Mouse (Mus musculus) ES-Bruce4 (cell line): Measurements from ENCODE around the gene Capzb. TPM values are rescaled to one million over a fixed set of nuclear protein-coding genes. Genes with fewer than 3 reads are reported as not detected.

Experiments used
- H3K27ac ChIP-seq: 2 replicates; pipeline ENCODE4 v1.5.1; 2012; ENCODE audit warnings: low read length, inconsistent platforms; ENCODE audit not compliant: insufficient read depth
- H3K27me3 ChIP-seq: 2 replicates; pipeline ENCODE4 v1.6.1; 2012; ENCODE audit warnings: mild to moderate bottlenecking, low read length, inconsistent platforms; ENCODE audit not compliant: control insufficient read depth, poor library complexity, insufficient read depth, severe bottlenecking
- H3K36me3 ChIP-seq: 2 replicates; pipeline ENCODE4 v1.6.1; 2012; ENCODE audit warnings: inconsistent platforms, mild to moderate bottlenecking, low read length, moderate library complexity; ENCODE audit not compliant: control insufficient read depth, poor library complexity, insufficient read depth, severe bottlenecking
- H3K4me1 ChIP-seq: one replicate; pipeline ENCODE4 v1.8.1; 2011; ENCODE audit warnings: low read length; ENCODE audit not compliant: control insufficient read depth, insufficient read depth
- H3K4me3 ChIP-seq: 2 replicates; pipeline ENCODE4 v1.5.1; 2011; ENCODE audit warnings: low read depth, mild to moderate bottlenecking, low read length
- H3K9ac ChIP-seq: 2 replicates; pipeline ENCODE4 v1.6.1; 2012; ENCODE audit warnings: low read depth, mild to moderate bottlenecking, inconsistent platforms; ENCODE audit not compliant: poor library complexity, severe bottlenecking
- H3K9me3 ChIP-seq: replicated peaks from 2 replicates; pipeline ENCODE4 v1.6.1; 2012; ENCODE audit warnings: mild to moderate bottlenecking, low read length, inconsistent platforms; ENCODE audit not compliant: control insufficient read depth, poor library complexity, insufficient read depth, severe bottlenecking
- CTCF ChIP-seq: IDR thresholded peaks from one replicate; pipeline ENCODE4 v1.8.1; 2011; ENCODE audit warnings: low read depth, low read length
- EP300 ChIP-seq: IDR thresholded peaks from 2 replicates; pipeline ENCODE4 v1.6.1; 2011; ENCODE audit warnings: low read depth, low read length; ENCODE audit not compliant: insufficient read depth
- POLR2A ChIP-seq: IDR thresholded peaks from one replicate; pipeline ENCODE4 v1.8.1; 2011; ENCODE audit warnings: low read length; ENCODE audit not compliant: insufficient read depth
- polyA plus RNA-seq: library from polyadenylated mRNA; stranded (reverse); fragments of >200 nt; gene quantifications from 2 replicates; pipeline ENCODE4 v1.2.4, GENCODE M21; 2011; ENCODE audit warnings: low read depth; ENCODE audit not compliant: missing spikeins, insufficient read depth, insufficient read length

Capzb gene
- polyA plus RNA-seq, 1 experiment: 299 TPM

DNA sequence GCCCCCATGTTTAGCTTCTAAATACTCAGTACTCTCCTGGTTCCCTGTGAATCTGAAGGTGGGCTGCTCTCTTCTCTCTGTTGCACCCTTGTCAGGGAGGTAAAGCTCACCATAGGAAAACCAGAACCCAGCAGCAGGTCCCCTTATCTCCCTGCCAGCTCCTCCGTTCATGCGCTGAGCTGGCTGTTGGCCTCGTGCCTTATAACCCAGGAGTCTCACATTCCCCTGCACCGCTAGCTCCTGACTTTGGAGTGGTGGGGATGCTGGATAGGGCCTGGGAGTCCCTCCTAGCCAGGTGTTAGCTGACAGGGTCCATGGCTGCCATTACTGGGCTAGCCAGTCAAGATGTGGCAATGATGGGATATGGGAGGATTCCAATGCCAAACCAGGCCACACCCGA, 93.5 kb downstream of the Capzb start:
- Histone ChIP-seq H3K4me1 (no peaks in the 10 kb centered on the region), H3K36me3 (peaks cover 13% of the 10 kb centered on the region; the same call in 1 of the 2 replicates), H3K9me3 (no peaks in the 10 kb centered on the region), H3K9ac (no peak overlapping the region), H3K4me3 (no peak overlapping the region), H3K27me3 (no peaks in the 10 kb centered on the region), H3K27ac (no peak overlapping the region)
- TF ChIP-seq POLR2A: no peak
- TF ChIP-seq CTCF: no peak
- TF ChIP-seq EP300: no peak

- no peak for TF ChIP-seq EP300
- TF ChIP-seq CTCF: peak; percentile 97
- no peak for TF ChIP-seq POLR2A
- 0 out of 2 replicates have a peak, but pooled peaks cover 11% of the 10 kb centered on the region for H3K36me3 ChIP-seq
- no peak overlapping the region for H3K4me3 ChIP-seq
- H3K9ac ChIP-seq: no peak overlapping the region
- H3K4me1 ChIP-seq: no peaks in the 10 kb centered on the region
- H3K27me3 ChIP-seq: no peaks in the 10 kb centered on the region
- no peaks in the 10 kb centered on the region for H3K9me3 ChIP-seq
- no peak overlapping the region for H3K27ac ChIP-seq
These were observed 94.6 kb downstream of the Capzb start for GRCm38 (mm10) chr4:139287122-139287863.

DNA sequence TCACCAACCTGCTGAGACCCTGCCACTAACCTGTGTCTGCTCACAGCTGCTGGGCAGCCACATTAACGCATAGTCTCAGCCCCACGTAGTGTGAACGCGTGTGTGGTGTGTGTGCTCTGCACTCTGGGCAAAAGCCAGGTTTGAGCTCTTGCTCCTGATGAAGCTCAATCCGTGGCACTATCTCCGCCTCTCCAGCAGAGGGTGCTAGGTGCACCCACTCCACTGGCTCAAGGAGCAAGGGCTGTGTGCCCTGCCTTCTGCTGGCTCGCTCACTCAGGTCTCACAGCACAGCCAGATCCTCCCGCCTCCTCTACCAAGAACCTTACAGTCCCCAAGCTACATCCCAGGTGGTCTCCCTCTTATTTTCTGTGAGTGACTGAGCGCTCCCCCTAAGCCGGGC, 96.3 kb downstream of the Capzb start:
- no peak overlapping the region for H3K27ac ChIP-seq
- no peak overlapping the region for H3K4me3 ChIP-seq
- 0 out of 2 replicates have a peak, but pooled peaks cover 11% of the 10 kb centered on the region for H3K36me3 ChIP-seq
- H3K27me3 ChIP-seq: no peaks in the 10 kb centered on the region
- H3K9ac ChIP-seq: no peak overlapping the region
- no peaks in the 10 kb centered on the region for H3K4me1 ChIP-seq
- no peaks in the 10 kb centered on the region for H3K9me3 ChIP-seq
- peak; percentile 97 for TF ChIP-seq CTCF
- no peak for TF ChIP-seq EP300

- Histone ChIP-seq H3K27me3 (no peaks in the 10 kb centered on the region), H3K9me3 (no peaks in the 10 kb centered on the region), H3K27ac (no peak overlapping the region), H3K36me3 (0 out of 2 replicates have a peak, but pooled peaks cover 11% of the 10 kb centered on the region), H3K4me3 (no peak overlapping the region), H3K9ac (no peak overlapping the region), H3K4me1 (no peaks in the 10 kb centered on the region)
- TF ChIP-seq CTCF (no peak), POLR2A (no peak), EP300 (no peak)
These were observed 98.4 kb downstream of the Capzb start for GRCm38 (mm10) chr4:139291099-139291498.

- Histone ChIP-seq H3K27ac (no peak overlapping the region), H3K4me3 (no peak overlapping the region), H3K4me1 (no peaks in the 10 kb centered on the region), H3K9me3 (no peaks in the 10 kb centered on the region), H3K36me3 (0 out of 2 replicates have a peak, but pooled peaks cover 11% of the 10 kb centered on the region), H3K27me3 (no peaks in the 10 kb centered on the region), H3K9ac (no peak overlapping the region)
- TF ChIP-seq CTCF (no peak), POLR2A (no peak), EP300 (no peak)
These were observed 99.3 kb downstream of the Capzb start for GRCm38 (mm10) chr4:139292038-139292437.

DNA sequence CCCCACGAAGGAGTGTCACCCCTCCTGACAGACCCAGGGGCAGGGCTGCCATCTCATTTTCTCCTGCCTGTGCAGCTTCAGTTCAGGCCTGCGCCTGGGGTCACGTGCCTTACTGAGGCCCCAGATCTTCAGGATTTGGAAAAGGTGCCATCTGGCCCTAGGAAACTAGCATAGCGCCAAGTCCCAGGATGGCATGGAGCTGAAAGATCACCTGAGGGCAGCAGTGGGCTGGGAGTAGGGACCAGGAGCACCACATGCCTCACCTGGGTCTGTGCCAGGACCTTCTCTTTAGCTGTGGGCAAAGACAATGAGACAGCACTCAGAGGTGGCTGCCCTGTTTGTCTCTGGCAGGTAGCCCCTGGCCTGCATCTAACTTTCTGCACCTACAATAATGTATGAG, 104.9 kb downstream of the Capzb start:
- Histone ChIP-seq H3K4me3 (no peak overlapping the region), H3K9me3 (no peaks in the 10 kb centered on the region), H3K9ac (no peak overlapping the region), H3K27ac (no peak overlapping the region), H3K36me3 (no peaks in the 10 kb centered on the region), H3K4me1 (no peaks in the 10 kb centered on the region), H3K27me3 (no peaks in the 10 kb centered on the region)
- TF ChIP-seq POLR2A (no peak), EP300 (no peak), CTCF (no peak)
